Mouse (Mus musculus): ENCODE data around the gene Mepce. TPM values are rescaled to one million over a fixed set of nuclear protein-coding genes. Genes with fewer than 3 reads are reported as not detected.
A peak's percentile ranks its signal among the peaks of the same experiment; 100 is the strongest.

Mepce gene
- total and polyA plus RNA-seq, 3 experiments = 27.8 to 173 (median 53.9) TPM

DNA sequence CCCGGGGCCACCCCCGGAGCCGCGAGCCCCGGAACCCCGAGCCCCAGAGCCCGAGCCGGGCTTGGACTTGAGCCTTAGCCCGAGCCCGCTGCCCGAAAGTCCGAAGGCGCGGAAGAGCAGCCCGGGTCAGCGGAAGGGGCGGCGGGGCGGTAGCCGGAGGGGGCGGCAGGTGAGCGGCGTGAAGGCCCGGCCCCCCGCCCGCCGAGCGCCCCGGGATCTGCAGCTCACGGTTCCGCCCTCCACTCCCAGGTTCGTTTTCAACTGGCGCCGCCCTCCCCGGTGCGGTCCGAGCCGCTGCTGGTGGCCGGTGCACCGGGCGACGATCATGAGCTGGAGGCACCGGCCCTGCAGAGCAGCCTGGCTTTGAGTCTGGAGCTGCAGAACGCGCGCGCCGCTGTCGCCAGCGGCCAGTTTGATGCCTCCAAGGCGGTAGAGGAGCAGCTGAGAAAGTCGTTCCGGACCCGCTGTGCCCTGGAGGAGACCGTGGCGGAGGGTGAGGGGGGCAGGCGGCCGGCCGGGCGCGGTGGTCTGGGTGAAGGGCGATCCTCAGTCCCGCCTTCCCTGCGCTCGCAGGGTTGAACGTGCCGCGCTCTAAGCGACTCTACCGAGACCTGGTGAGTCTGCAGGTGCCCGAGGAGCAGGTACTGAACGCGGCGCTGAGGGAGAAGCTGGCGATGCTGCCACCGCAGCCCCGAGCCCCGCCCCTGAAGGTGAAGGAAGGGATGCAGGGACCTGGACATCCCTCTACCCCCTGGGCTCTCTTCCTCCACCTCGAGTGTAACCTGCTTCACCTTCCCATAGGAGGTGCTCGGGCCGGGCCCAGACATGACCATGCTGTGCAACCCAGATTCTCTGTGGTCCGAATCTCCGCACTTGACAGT, 8.2 kb downstream of the Mepce start:
- no peak for ATAC-seq (ENCODE audit: extremely low read depth, insufficient number of reproducible peaks, low FRiP score, poor library complexity, severe bottlenecking)
- TF ChIP-seq GATA1 (IDR thresholded peaks at IDR 0.05; ENCODE audit: borderline replicate concordance, low read length) (no peak), POLR2AphosphoS5 (IDR thresholded peaks at IDR 0.05; ENCODE audit: insufficient replicate concordance, low read depth, low read length) (no peak), GATA2 (IDR thresholded peaks at IDR 0.05; ENCODE audit: borderline replicate concordance, low read depth, low read length) (no peak), TAL1 (conservative IDR thresholded peaks at IDR 0.05; ENCODE audit: low read depth, low read length) (no peak), CTCF (IDR thresholded peaks at IDR 0.05; ENCODE audit: low read depth, low read length) (no peak)
- peak overlapping the region; percentile 90 for H3K4me3 ChIP-seq (ENCODE audit: low read depth, low read length)
- peaks cover 52% of the 10 kb centered on the region for H3K36me3 ChIP-seq (replicated peaks)
- H3K27me3 ChIP-seq (ENCODE audit: insufficient read depth, low read length) = no peaks in the 10 kb centered on the region
- DNase-seq (ENCODE audit: low spot score) = no peak
- peaks cover 85% of the 10 kb centered on the region for H3K4me1 ChIP-seq (ENCODE audit: insufficient read depth, low read depth, low read length)
- no peaks in the 10 kb centered on the region for H3K9me3 ChIP-seq (replicated peaks)

DNA sequence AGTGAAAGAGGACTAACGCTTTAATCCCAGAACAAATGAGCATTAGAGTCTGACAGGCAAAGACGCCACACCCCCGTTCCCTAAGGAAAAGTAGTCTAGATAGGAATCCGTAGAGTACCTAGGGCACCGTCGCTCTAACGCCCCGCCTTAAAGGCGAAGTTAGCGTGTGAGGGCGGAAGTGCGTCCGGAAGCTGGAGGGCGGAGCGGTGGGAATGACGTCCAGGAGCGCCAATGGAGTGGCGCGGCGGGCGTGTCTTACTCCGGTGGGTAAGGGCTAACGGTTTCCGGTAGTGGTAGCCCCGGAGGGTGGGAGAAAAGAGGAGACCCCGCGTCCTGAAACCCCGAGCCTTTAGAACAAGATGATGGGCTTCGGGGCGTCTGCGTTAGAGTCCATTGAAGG, 8.8 kb downstream of the Mepce start, which contains the start of gene Ppp1r35:
Ppp1r35 (plus strand) TSS at position 215 of the 400 bp plus-strand sequence.
- H3K36me3 ChIP-seq (replicated peaks) = peaks cover 45% of the 10 kb centered on the region
- H3K27me3 ChIP-seq (ENCODE audit: insufficient read depth, low read length) = no peaks in the 10 kb centered on the region
- TF ChIP-seq POLR2AphosphoS5 (IDR thresholded peaks at IDR 0.05; ENCODE audit: insufficient replicate concordance, low read depth, low read length) (no peak), GATA1 (IDR thresholded peaks at IDR 0.05; ENCODE audit: borderline replicate concordance, low read length) (no peak), TAL1 (conservative IDR thresholded peaks at IDR 0.05; ENCODE audit: low read depth, low read length) (no peak), GATA2 (IDR thresholded peaks at IDR 0.05; ENCODE audit: borderline replicate concordance, low read depth, low read length) (no peak), CTCF (IDR thresholded peaks at IDR 0.05; ENCODE audit: low read depth, low read length) (no peak)
- peak; percentile 96 for DNase-seq (ENCODE audit: low spot score)
- peak; percentile 92 for ATAC-seq (ENCODE audit: extremely low read depth, insufficient number of reproducible peaks, low FRiP score, poor library complexity, severe bottlenecking)
- H3K4me1 ChIP-seq (ENCODE audit: insufficient read depth, low read depth, low read length) = peaks cover 79% of the 10 kb centered on the region
- H3K9me3 ChIP-seq (replicated peaks) = no peaks in the 10 kb centered on the region
- peak within 1 kb of the TSS; percentile 90 for H3K4me3 ChIP-seq (ENCODE audit: low read depth, low read length)

DNA sequence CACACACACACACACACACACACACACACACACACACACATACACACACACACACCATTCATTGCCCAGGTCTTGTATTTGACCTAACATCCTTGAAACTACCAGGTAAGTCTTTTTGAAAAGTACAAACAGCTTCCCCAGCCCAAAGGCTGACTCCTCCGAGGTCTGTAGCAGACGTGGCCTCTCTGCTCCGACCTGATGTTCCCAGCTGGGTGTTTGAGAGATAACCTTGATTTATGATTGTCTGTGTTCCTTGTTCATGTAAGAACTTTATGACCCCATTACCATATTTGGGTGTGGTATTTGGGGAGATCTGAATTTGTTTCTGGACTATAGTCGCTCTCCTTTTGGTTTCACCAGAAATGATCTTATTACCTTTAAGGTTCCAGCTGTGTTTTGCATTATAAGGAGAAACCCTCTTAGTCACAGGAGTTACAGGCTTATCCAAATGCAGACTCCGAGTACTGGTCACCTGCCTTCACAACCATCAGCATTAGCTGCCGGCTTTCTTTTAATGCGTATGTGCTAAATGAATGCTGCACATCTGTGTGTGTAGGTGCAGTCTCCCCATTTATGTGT, 10.1 kb downstream of the Mepce start:
- TF ChIP-seq GATA2 (IDR thresholded peaks at IDR 0.05; ENCODE audit: borderline replicate concordance, low read depth, low read length) (no peak), CTCF (IDR thresholded peaks at IDR 0.05; ENCODE audit: low read depth, low read length) (no peak), POLR2AphosphoS5 (IDR thresholded peaks at IDR 0.05; ENCODE audit: insufficient replicate concordance, low read depth, low read length) (no peak), TAL1 (conservative IDR thresholded peaks at IDR 0.05; ENCODE audit: low read depth, low read length) (no peak), GATA1 (IDR thresholded peaks at IDR 0.05; ENCODE audit: borderline replicate concordance, low read length) (no peak)
- Histone ChIP-seq H3K4me3 (ENCODE audit: low read depth, low read length) (no peak overlapping the region), H3K27me3 (ENCODE audit: insufficient read depth, low read length) (no peaks in the 10 kb centered on the region), H3K9me3 (replicated peaks) (no peaks in the 10 kb centered on the region), H3K36me3 (replicated peaks) (peaks cover 32% of the 10 kb centered on the region), H3K4me1 (ENCODE audit: insufficient read depth, low read depth, low read length) (peaks cover 79% of the 10 kb centered on the region)
- DNase-seq (ENCODE audit: low spot score) (no peak), ATAC-seq (ENCODE audit: extremely low read depth, insufficient number of reproducible peaks, low FRiP score, poor library complexity, severe bottlenecking) (no peak)

DNA sequence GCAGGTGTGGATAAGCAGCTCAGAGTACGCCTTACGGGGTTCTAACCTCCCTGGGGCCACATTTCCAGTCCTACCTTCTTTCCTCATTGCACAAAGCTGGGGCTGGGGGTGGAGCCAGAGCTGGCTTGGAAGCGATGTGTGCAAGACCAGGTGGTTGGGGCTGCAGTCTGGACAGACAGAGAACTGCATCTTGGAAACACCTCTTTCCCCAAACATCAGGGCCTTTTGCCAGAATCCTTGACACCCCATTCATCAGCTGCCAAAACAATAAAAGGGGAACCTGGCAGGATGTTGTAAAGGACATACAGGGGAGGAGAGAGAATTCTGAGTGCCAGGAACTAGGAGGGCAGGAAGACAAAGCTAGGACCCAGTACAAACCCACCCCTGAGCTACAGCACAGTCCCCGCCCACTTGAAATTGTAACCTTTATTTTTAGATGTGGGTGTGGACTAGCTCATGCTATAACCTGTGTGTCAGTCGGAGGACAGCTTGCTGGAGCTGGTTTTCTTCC, 11.0 kb downstream of the Mepce start:
- ATAC-seq (ENCODE audit: extremely low read depth, insufficient number of reproducible peaks, low FRiP score, poor library complexity, severe bottlenecking) (no peak), DNase-seq (ENCODE audit: low spot score) (no peak)
- H3K4me1 ChIP-seq (ENCODE audit: insufficient read depth, low read depth, low read length) = peaks cover 74% of the 10 kb centered on the region
- H3K27me3 ChIP-seq (ENCODE audit: insufficient read depth, low read length) = no peaks in the 10 kb centered on the region
- peaks cover 23% of the 10 kb centered on the region for H3K36me3 ChIP-seq (replicated peaks)
- peak overlapping the region; percentile 16; the same call in 1 of the 2 replicates for H3K4me3 ChIP-seq (ENCODE audit: low read depth, low read length)
- TF ChIP-seq GATA2 (IDR thresholded peaks at IDR 0.05; ENCODE audit: borderline replicate concordance, low read depth, low read length) (no peak), POLR2AphosphoS5 (IDR thresholded peaks at IDR 0.05; ENCODE audit: insufficient replicate concordance, low read depth, low read length) (no peak), TAL1 (conservative IDR thresholded peaks at IDR 0.05; ENCODE audit: low read depth, low read length) (no peak), GATA1 (IDR thresholded peaks at IDR 0.05; ENCODE audit: borderline replicate concordance, low read length) (no peak), CTCF (IDR thresholded peaks at IDR 0.05; ENCODE audit: low read depth, low read length) (no peak)
- H3K9me3 ChIP-seq (replicated peaks) = no peaks in the 10 kb centered on the region

DNA sequence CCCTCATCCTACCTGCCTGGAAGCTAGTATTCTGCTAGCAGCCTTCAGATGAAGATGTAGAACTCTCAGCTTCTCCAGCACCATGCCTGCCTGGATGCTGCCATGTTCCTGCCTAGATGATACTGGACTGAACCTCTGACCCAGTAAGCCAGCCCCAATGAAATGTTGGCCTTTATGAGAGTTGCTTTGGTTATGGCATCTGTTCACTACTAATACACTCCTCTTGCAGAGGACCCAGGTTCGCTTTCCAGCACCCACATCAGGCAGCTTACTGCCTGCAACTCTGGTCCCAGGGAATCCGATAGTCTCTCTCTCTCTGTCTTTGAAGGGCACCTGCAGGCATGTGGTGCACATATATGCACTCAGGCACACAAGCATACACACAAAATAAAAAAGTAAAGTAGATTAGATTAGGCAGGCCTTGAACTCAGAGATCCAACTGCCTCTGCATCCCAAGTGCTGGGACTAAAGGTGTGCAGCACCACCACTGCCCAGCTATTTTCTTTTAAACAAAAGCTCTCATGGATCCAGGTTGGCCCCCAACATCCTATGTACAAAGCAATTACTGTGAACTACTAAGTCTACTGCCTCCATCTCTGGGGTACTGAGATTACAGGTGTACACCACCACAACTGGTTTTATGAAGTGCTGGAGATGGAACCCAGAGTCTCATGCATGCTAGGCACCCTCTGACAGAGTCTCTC, 11.7 kb downstream of the Mepce start:
- Histone ChIP-seq H3K4me3 (ENCODE audit: low read depth, low read length) (peak overlapping the region; percentile 16; the same call in 1 of the 2 replicates), H3K36me3 (replicated peaks) (peaks cover 16% of the 10 kb centered on the region), H3K27me3 (ENCODE audit: insufficient read depth, low read length) (no peaks in the 10 kb centered on the region), H3K4me1 (ENCODE audit: insufficient read depth, low read depth, low read length) (peaks cover 71% of the 10 kb centered on the region), H3K9me3 (replicated peaks) (no peaks in the 10 kb centered on the region)
- DNase-seq (ENCODE audit: low spot score) (no peak), ATAC-seq (ENCODE audit: extremely low read depth, insufficient number of reproducible peaks, low FRiP score, poor library complexity, severe bottlenecking) (no peak)
- TF ChIP-seq GATA1 (IDR thresholded peaks at IDR 0.05; ENCODE audit: borderline replicate concordance, low read length) (no peak), TAL1 (conservative IDR thresholded peaks at IDR 0.05; ENCODE audit: low read depth, low read length) (no peak), CTCF (IDR thresholded peaks at IDR 0.05; ENCODE audit: low read depth, low read length) (no peak), GATA2 (IDR thresholded peaks at IDR 0.05; ENCODE audit: borderline replicate concordance, low read depth, low read length) (no peak), POLR2AphosphoS5 (IDR thresholded peaks at IDR 0.05; ENCODE audit: insufficient replicate concordance, low read depth, low read length) (no peak)
